Mouse (Mus musculus) spleen, postnatal 36 days (tissue): ENCODE data around the gene Tmem41b.
"Not testable (repeated sequence)": the region's sequence is repeated elsewhere in the genome, so short reads cannot be mapped to it uniquely, and the experiment has no call there.

Experiments
- DNase-seq, 2 experiments: peaks; one replicate each; pipeline ENCODE4 v3.0.0; 2022; ENCODE audit warnings: low spot score in 2 of 2, mixed read lengths in 1 of 2

Gene Tmem41b

GRCm38 (mm10) chr7:109986775-109987174 is at the start of gene Tmem41b:
Gene Tmem41b (minus strand): TSS chr7:109986929.
- DNase-seq, result peak in 1 of 2 experiments; percentile 45

DNA sequence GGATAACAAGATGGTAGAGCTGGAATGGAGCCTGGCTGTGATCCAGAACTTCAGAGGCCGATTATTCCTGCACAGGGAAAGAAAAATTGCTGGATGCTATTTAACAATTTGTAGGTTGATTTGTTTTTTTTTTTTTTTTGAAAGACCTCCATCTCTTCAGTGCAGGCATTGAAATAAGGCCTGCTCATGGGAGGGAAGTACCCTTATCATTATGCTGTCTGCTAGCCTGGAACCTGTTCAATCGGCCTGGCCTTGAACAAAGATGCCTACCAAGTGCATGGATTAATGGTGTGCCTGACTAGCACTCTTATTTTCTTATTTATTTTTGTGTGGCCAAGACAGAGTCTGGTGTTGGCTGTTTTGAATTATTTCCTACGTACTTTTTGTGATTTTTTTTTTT is 43.6 kb upstream of the Tmem41b start:
- no peak for DNase-seq

DNA sequence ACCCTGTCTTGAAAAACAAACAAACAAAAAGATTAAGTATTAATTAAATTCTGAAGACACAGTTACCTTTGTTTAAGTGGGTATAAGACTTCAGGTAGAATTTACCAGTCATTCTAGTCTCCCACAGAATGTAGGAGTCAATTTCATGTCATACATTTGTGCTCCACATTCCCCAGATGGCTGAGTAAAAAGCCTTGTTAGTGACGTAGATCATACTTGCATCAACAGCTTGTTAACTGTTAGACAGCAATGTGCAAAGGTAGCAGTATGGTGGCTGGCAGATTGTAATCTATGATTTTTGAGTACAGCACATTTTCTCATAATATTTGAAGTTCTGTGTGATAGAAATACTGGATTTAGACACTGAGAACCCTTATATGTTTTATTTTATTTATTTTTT is 42.1 kb upstream of the Tmem41b start:
- DNase-seq, result no peak

DNA sequence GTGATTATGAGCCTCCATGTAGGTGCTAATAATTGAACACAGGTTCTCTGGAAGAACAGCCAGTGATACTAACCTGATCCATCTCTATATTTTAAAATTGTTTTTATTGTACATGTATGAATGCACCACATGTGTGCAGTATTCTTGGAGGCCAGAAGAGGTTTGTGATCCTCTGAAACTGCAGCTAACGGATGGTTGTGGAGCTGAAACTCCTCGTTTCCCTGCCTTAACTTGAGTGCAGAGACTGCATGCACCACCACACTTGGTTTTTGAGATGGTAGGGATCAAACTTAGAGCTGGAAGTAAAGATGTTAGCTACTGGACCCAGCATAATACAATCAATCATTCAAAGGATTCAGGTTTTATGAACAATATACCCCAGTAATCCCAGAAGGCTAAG is 39.9 kb upstream of the Tmem41b start:
- no peak for DNase-seq

GRCm38 (mm10) chr7:110023553-110023952 is 36.8 kb upstream of the Tmem41b start:
- no peak for DNase-seq

- peak; percentile 20 to 33 for DNase-seq
Observed at GRCm38 (mm10) chr7:110018631-110019482, 32.1 kb upstream of the Tmem41b start.

GRCm38 (mm10) chr7:110018117-110018630 is 31.4 kb upstream of the Tmem41b start, which contains the start of gene Ipo7:
Gene Ipo7 (plus strand): TSS chr7:110018274.
- DNase-seq, result peak; percentile 93

- no peak for DNase-seq
Observed at GRCm38 (mm10) chr7:110014272-110014671, 27.5 kb upstream of the Tmem41b start.

GRCm38 (mm10) chr7:110011417-110011816 is 24.7 kb upstream of the Tmem41b start:
- no peak for DNase-seq

GRCm38 (mm10) chr7:110009084-110009483 is 22.4 kb upstream of the Tmem41b start:
- no peak for DNase-seq

- DNase-seq, result no peak
Observed at GRCm38 (mm10) chr7:110008513-110008912, 21.8 kb upstream of the Tmem41b start.

- DNase-seq, result peak in 1 of 2 experiments; percentile 14
Observed at GRCm38 (mm10) chr7:110006471-110007195, 19.9 kb upstream of the Tmem41b start.

- no peak for DNase-seq
Observed at GRCm38 (mm10) chr7:110005976-110006375, 19.2 kb upstream of the Tmem41b start.

DNA sequence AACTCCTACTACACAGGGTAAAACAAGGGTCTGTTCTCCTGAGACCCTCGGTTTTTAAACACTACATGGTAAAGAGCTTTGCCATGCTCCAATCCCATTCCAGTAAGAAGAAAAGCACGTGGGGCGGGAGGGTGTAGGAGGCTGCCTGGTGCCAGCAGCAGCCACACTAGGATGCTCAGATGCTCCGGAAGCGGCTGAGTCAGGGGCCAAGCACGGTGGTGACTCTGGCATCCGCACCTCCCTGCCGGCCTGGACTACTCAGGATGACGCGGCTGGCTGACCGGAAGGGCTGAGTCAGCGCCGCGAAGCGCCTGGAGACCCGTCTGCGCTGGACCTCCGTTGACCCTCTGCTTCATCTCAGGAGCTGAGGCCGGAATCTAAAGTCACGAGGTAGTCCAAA is 16.2 kb upstream of the Tmem41b start:
- DNase-seq, result no peak

- DNase-seq, result peak; percentile 2 to 28
Observed at GRCm38 (mm10) chr7:110002092-110002491, 15.4 kb upstream of the Tmem41b start.

- no peak for DNase-seq
Observed at GRCm38 (mm10) chr7:109998388-109998787, 11.7 kb upstream of the Tmem41b start.

- no peak for DNase-seq
Observed at GRCm38 (mm10) chr7:109993157-109993959, 6.6 kb upstream of the Tmem41b start.

DNA sequence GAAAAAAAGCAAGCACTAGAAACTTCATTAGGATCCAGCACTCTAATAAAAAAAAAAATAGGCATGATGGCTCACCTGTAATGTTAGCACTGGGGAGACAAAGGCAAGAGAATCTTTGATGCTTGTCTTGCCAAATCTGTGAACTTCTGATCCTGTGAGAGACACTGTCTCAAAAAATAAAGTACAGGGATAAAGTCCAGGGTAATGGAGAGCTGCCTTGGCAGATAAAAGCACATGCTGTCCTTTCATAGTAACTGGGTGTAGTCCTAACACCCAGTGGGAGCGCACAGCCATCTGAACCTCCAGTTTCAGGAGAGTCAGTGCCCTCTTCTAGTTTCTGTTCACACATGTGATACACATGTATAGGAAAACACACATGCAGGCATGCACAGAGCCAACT is 4.6 kb upstream of the Tmem41b start:
- DNase-seq, result no peak

- peak; percentile 99 to 100 for DNase-seq
Observed at GRCm38 (mm10) chr7:109986133-109986669, 528 bp downstream of the Tmem41b start.

GRCm38 (mm10) chr7:109985661-109986132 is 1.0 kb downstream of the Tmem41b start:
- no peak for DNase-seq

- not testable (repeated sequence) for DNase-seq
Observed at GRCm38 (mm10) chr7:109984608-109985007, 2.1 kb downstream of the Tmem41b start.
